Mouse (Mus musculus) testis, adult 2 months (tissue): Measurements from ENCODE around the gene Omd. TPM values are rescaled to one million over a fixed set of nuclear protein-coding genes. Genes with fewer than 3 reads are reported as not detected.

ENCODE experiments used
- H3K27ac ChIP-seq: fragments of 200-500 bp; 2 replicates; pipeline ENCODE4 v1.5.1; 2012; ENCODE audit warnings: low read depth, low read length; ENCODE audit not compliant: control insufficient read depth, insufficient read depth
- H3K27me3 ChIP-seq: fragments of 200-500 bp; 2 replicates; pipeline ENCODE4 v1.6.1; 2012; ENCODE audit warnings: mild to moderate bottlenecking, low read length, moderate library complexity; ENCODE audit not compliant: control insufficient read depth, insufficient read depth
- H3K36me3 ChIP-seq: fragments of 200-500 bp; 2 replicates; pipeline ENCODE4 v1.6.1; 2012; ENCODE audit warnings: mild to moderate bottlenecking, low read length; ENCODE audit not compliant: control insufficient read depth, insufficient read depth
- H3K4me1 ChIP-seq: fragments of 200-500 bp; 2 replicates; pipeline ENCODE4 v1.6.1; 2012; ENCODE audit warnings: low read length; ENCODE audit not compliant: control insufficient read depth, insufficient read depth
- H3K4me3 ChIP-seq: fragments of 200-500 bp; 2 replicates; pipeline ENCODE4 v1.5.1; 2012; ENCODE audit warnings: low read depth, mild to moderate bottlenecking, low read length, moderate library complexity, mixed read lengths; ENCODE audit not compliant: control insufficient read depth
- CTCF ChIP-seq: fragments of 200-500 bp; IDR thresholded peaks from 2 replicates; pipeline ENCODE4 v1.5.1; 2012; ENCODE audit warnings: low read depth, mild to moderate bottlenecking, inconsistent platforms, low read length, moderate library complexity; ENCODE audit not compliant: control insufficient read depth, insufficient read depth, insufficient replicate concordance
- POLR2A ChIP-seq: fragments of 200-500 bp; IDR thresholded peaks from 2 replicates; pipeline ENCODE4 v1.6.1; 2012; ENCODE audit warnings: low read depth, mild to moderate bottlenecking, inconsistent platforms, low read length, moderate library complexity; ENCODE audit not compliant: control insufficient read depth
- polyA plus RNA-seq: library from polyadenylated mRNA; depleted of rRNA; stranded (reverse); fragments of >200 nt; gene quantifications from 2 replicates; pipeline ENCODE4 v1.2.3, GENCODE M21; 2012; rRNA removed

Gene Omd
- polyA plus RNA-seq, 1 experiment, result 0.20 TPM

- no peaks in the 10 kb centered on the region for H3K4me1 ChIP-seq
- H3K4me3 ChIP-seq, result no peak overlapping the region
- H3K36me3 ChIP-seq, result no peaks in the 10 kb centered on the region
- no peaks in the 10 kb centered on the region for H3K27me3 ChIP-seq
- TF ChIP-seq POLR2A (no peak), CTCF (no peak)
- no peak overlapping the region for H3K27ac ChIP-seq
Measured at GRCm38 (mm10) chr13:49618365-49618764, 36.1 kb downstream of the Omd start.

DNA sequence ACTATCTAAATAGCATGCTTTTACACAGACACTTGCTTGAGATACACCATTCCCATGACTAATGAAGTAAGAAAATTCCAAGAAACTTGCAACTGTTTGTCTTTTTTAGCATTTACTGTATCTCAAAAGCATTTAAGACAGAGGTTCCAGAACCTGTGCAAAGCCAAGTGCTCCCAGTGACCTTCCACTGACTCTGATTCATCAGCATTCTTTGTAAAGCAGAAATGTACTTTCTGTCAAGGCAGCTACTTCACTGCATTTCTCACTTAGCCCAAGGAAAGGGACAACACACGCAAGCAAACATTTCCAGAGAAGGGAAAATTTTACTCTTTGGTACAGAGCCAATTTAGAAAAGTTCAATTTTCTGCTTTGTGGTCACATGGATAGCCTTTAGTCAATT, 41.0 kb downstream of the Omd start:
- Histone ChIP-seq H3K4me1 (no peaks in the 10 kb centered on the region), H3K4me3 (no peak overlapping the region), H3K36me3 (no peaks in the 10 kb centered on the region), H3K27me3 (no peaks in the 10 kb centered on the region), H3K27ac (no peak overlapping the region)
- TF ChIP-seq CTCF (no peak), POLR2A (no peak)

DNA sequence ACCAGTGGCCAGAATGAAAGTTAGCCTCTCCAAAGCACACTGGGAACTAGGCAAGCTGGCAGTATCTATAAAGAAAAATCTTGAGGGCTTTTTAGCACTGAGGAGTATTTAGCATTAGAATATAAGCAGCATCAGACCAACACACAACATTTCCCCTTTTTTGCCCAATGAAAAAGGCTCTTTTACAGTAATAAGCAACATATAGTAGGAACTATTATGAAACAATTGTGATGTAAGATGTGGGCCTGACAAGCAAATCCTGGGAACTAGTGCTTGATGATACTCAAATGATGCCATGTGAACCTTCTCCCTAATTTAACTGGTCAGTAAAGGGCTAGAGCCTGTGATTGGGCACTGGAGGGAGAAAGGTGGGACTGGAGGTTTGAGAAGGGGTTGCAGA, 45.9 kb downstream of the Omd start:
- no peaks in the 10 kb centered on the region for H3K27me3 ChIP-seq
- H3K36me3 ChIP-seq, result no peaks in the 10 kb centered on the region
- no peaks in the 10 kb centered on the region for H3K4me1 ChIP-seq
- TF ChIP-seq CTCF (no peak), POLR2A (no peak)
- H3K27ac ChIP-seq, result no peak overlapping the region
- no peak overlapping the region for H3K4me3 ChIP-seq

GRCm38 (mm10) chr13:49629076-49629475, 46.8 kb downstream of the Omd start:
- TF ChIP-seq POLR2A (no peak), CTCF (no peak)
- Histone ChIP-seq H3K36me3 (no peaks in the 10 kb centered on the region), H3K4me3 (no peak overlapping the region), H3K27me3 (no peaks in the 10 kb centered on the region), H3K4me1 (no peaks in the 10 kb centered on the region), H3K27ac (no peak overlapping the region)

DNA sequence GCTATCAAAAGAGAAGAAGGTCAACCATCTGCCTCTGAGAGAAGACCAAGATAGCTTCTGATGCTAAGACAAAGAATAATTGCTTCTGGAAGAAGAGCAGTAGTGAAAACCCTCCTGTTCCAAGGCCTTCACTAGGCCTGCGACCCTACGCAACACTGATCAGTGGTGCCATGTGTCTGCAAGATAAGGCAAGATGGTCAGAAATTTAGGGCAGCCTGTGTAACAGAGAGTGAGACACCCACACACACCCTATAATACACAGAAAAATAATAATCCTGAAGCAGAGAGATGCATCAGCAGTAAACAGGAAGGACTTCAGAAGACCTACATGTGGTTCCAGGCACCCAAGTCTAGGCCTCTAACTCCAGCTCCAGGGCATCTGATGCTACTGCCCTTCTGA, 57.7 kb downstream of the Omd start:
- no peaks in the 10 kb centered on the region; the same call in 1 of the 2 replicates for H3K36me3 ChIP-seq
- no peak overlapping the region for H3K27ac ChIP-seq
- TF ChIP-seq CTCF, result no peak
- TF ChIP-seq POLR2A, result no peak
- no peak overlapping the region for H3K4me3 ChIP-seq
- no peaks in the 10 kb centered on the region for H3K4me1 ChIP-seq
- no peaks in the 10 kb centered on the region for H3K27me3 ChIP-seq

Other genes starting within 250 kb of the Omd start
- gene Bicd2, start 240.9 kb upstream of the Omd start, polyA plus RNA-seq, result 42.8 and 44.7 TPM in 2 replicates
- 11.6 and 12.2 TPM in 2 replicates for gene Ippk, start 161.2 kb upstream of the Omd start, polyA plus RNA-seq
- 0.45 and 0.62 TPM in 2 replicates for gene Tes3-ps, start 89.1 kb upstream of the Omd start, polyA plus RNA-seq
- 0.42 and 0.96 TPM in 2 replicates for gene Ecm2, start 77.7 kb upstream of the Omd start, polyA plus RNA-seq
- gene Aspn, start 38.0 kb upstream of the Omd start, polyA plus RNA-seq, result 0.08 and 0.30 TPM in 2 replicates
- gene Ogn, start 25.6 kb downstream of the Omd start, polyA plus RNA-seq, result 1.7 and 2.6 TPM in 2 replicates
- 9.4 and 11.2 TPM in 2 replicates for gene Cenpp, start 70.3 kb downstream of the Omd start, polyA plus RNA-seq
- 18.1 and 23.3 TPM in 2 replicates for gene Nol8, start 70.6 kb downstream of the Omd start, polyA plus RNA-seq
- gene Iars, start 99.6 kb downstream of the Omd start, polyA plus RNA-seq, result 15.3 and 16.7 TPM in 2 replicates
- 19.3 and 19.7 TPM in 2 replicates for gene Gm30302, start 216.5 kb downstream of the Omd start, polyA plus RNA-seq